Mouse (Mus musculus) stomach, embryonic 15.5 days (tissue): ENCODE measurements around the gene Rgl2. TPM values are rescaled to one million over a fixed set of nuclear protein-coding genes. Genes with fewer than 3 reads are reported as not detected.

Experiments
- microRNA-seq: library from miRNA; unstranded; fragments of <30 nt; microRNA quantifications from one replicate; pipeline ENCODE4, GENCODE M21; 2016
- polyA plus RNA-seq: library from polyadenylated mRNA; unstranded; fragments of >200 nt; fragmentation: Nextera tagmentation; extraction: Ambion mirVana; gene quantifications from 2 replicates; pipeline ENCODE4 v1.2.1, GENCODE M21; 2015

Rgl2 gene
- polyA plus RNA-seq, 1 experiment from 2014 or later: 38.5 TPM

Small RNA genes lying within 50 kb of the gene (microRNA-seq; reads per million reads assigned to microRNA genes)
- gene Gm27740: not detected

Other genes with a start within 250 kb of the Rgl2 start
- gene Hnrnpm, start 242.7 kb upstream of the Rgl2 start, polyA plus RNA-seq: 248 and 307 TPM in 2 replicates
- 59.8 and 70.8 TPM in 2 replicates for gene March2, start 210.9 kb upstream of the Rgl2 start, polyA plus RNA-seq
- 249 and 270 TPM in 2 replicates for gene Rab11b, start 169.0 kb upstream of the Rgl2 start, polyA plus RNA-seq
- 22.6 and 24.7 TPM in 2 replicates for gene Angptl4, start 147.7 kb upstream of the Rgl2 start, polyA plus RNA-seq
- 31.4 and 31.5 TPM in 2 replicates for gene Kank3, start 119.0 kb upstream of the Rgl2 start, polyA plus RNA-seq
- gene Rps28, start 105.0 kb upstream of the Rgl2 start, polyA plus RNA-seq: 888 and 917 TPM in 2 replicates
- gene Ndufa7, start 105.0 kb upstream of the Rgl2 start, polyA plus RNA-seq: 459 and 493 TPM in 2 replicates
- gene Cd320, start 86.5 kb upstream of the Rgl2 start, polyA plus RNA-seq: 59.1 and 62.6 TPM in 2 replicates
- not detected in 2 replicates for gene Gm7029, start 55.7 kb upstream of the Rgl2 start, polyA plus RNA-seq
- 7.7 and 7.9 TPM in 2 replicates for gene Kifc1, start 38.9 kb upstream of the Rgl2 start, polyA plus RNA-seq
- gene Platr17, start 24.4 kb upstream of the Rgl2 start, polyA plus RNA-seq: 0.95 and 1.1 TPM in 2 replicates
- gene Daxx, start 20.1 kb upstream of the Rgl2 start, polyA plus RNA-seq: 39.1 and 41.5 TPM in 2 replicates
- 47.3 and 50.1 TPM in 2 replicates for gene Tapbp, start 13.6 kb upstream of the Rgl2 start, polyA plus RNA-seq
- gene Zbtb22, start 13.6 kb upstream of the Rgl2 start, polyA plus RNA-seq: 15.4 and 16.6 TPM in 2 replicates
- gene Pfdn6, start 10.8 kb downstream of the Rgl2 start, polyA plus RNA-seq: 155 and 159 TPM in 2 replicates
- gene Wdr46, start 11.1 kb downstream of the Rgl2 start, polyA plus RNA-seq: 36.1 and 40.6 TPM in 2 replicates
- 7.5 and 8.2 TPM in 2 replicates for gene B3galt4, start 21.9 kb downstream of the Rgl2 start, polyA plus RNA-seq
- 42.4 and 49.2 TPM in 2 replicates for gene Vps52, start 26.3 kb downstream of the Rgl2 start, polyA plus RNA-seq
- gene Rps18, start 26.5 kb downstream of the Rgl2 start, polyA plus RNA-seq: 1,803 TPM in 2 replicates
- gene H2-K1, start 70.8 kb downstream of the Rgl2 start, polyA plus RNA-seq: 112 and 124 TPM in 2 replicates
- gene Ring1, start 95.1 kb downstream of the Rgl2 start, polyA plus RNA-seq: 19.3 and 21.0 TPM in 2 replicates
- 50.8 and 58.4 TPM in 2 replicates for gene H2-Ke6, start 98.5 kb downstream of the Rgl2 start, polyA plus RNA-seq
- 169 and 199 TPM in 2 replicates for gene Slc39a7, start 102.1 kb downstream of the Rgl2 start, polyA plus RNA-seq
- 43.6 and 45.0 TPM in 2 replicates for gene Rxrb, start 102.3 kb downstream of the Rgl2 start, polyA plus RNA-seq
- 1.3 and 1.5 TPM in 2 replicates for gene Col11a2, start 109.9 kb downstream of the Rgl2 start, polyA plus RNA-seq
- gene H2-Oa, start 162.8 kb downstream of the Rgl2 start, polyA plus RNA-seq: 0.79 and 1.2 TPM in 2 replicates
- gene H2-DMa, start 190.0 kb downstream of the Rgl2 start, polyA plus RNA-seq: 10.8 and 12.1 TPM in 2 replicates
- gene Brd2, start 193.1 kb downstream of the Rgl2 start, polyA plus RNA-seq: 98.3 and 107 TPM in 2 replicates
- 0.58 and 0.87 TPM in 2 replicates for gene H2-DMb2, start 213.8 kb downstream of the Rgl2 start, polyA plus RNA-seq
- 2.2 and 2.8 TPM in 2 replicates for gene H2-DMb1, start 223.5 kb downstream of the Rgl2 start, polyA plus RNA-seq